Mouse (Mus musculus) hindbrain, embryonic 13.5 days (tissue): ENCODE data around the gene Trpm3. TPM values are rescaled to one million over a fixed set of nuclear protein-coding genes. Genes with fewer than 3 reads are reported as not detected.

Experiments used
- ATAC-seq: fragments of 200-750 bp; cut with Nextera tagmentation; 2 replicates; pipeline ENCODE4 v1.8.0; 2017; ENCODE audit warnings: moderate TSS enrichment; ENCODE audit not compliant: low FRiP score
- H3K27ac ChIP-seq: fragments of 300-500 bp; sonication (generic); 2 replicates; pipeline ENCODE4 v1.5.1; 2015; ENCODE audit warnings: inconsistent platforms, mild to moderate bottlenecking, moderate library complexity
- H3K27me3 ChIP-seq: fragments of 300-500 bp; sonication (generic); 2 replicates; pipeline ENCODE4 v1.6.1; 2015; ENCODE audit warnings: mild to moderate bottlenecking, inconsistent platforms
- H3K36me3 ChIP-seq: fragments of 300-500 bp; sonication (generic); 2 replicates; pipeline ENCODE4 v1.6.1; 2015; ENCODE audit warnings: mild to moderate bottlenecking, inconsistent platforms
- H3K4me1 ChIP-seq: fragments of 300-500 bp; sonication (generic); replicated peaks from 2 replicates; pipeline ENCODE4 v1.6.1; 2015; ENCODE audit warnings: inconsistent platforms
- H3K4me2 ChIP-seq: fragments of 300-500 bp; sonication (generic); 2 replicates; pipeline ENCODE4 v1.6.1; 2015; ENCODE audit warnings: inconsistent platforms, mild to moderate bottlenecking, moderate library complexity
- H3K4me3 ChIP-seq: fragments of 300-500 bp; sonication (generic); 2 replicates; pipeline ENCODE4 v1.5.1; 2015; ENCODE audit warnings: mild to moderate bottlenecking, inconsistent platforms
- H3K9ac ChIP-seq: fragments of 300-500 bp; sonication (generic); 2 replicates; pipeline ENCODE4 v1.6.1; 2015; ENCODE audit warnings: mild to moderate bottlenecking, inconsistent platforms
- H3K9me3 ChIP-seq: fragments of 300-500 bp; sonication (generic); 2 replicates; pipeline ENCODE4 v1.6.1; 2016; ENCODE audit warnings: inconsistent platforms
- WGBS: fragments of 180-500 bp; shearing (Covaris S2); methylation state at CpG from one replicate; pipeline ENCODE4 v1.1.7; 2015; 5-methylcytosine and 5-hydroxymethylcytosine counted together
- polyA plus RNA-seq: library from polyadenylated mRNA; unstranded; fragments of >200 nt; fragmentation: Nextera tagmentation; extraction: Ambion mirVana; gene quantifications from 2 replicates; pipeline ENCODE4 v1.2.1, GENCODE M21; 2015

Gene Trpm3
- polyA plus RNA-seq, 1 experiment from 2014 or later: 33.2 TPM

GRCm38 (mm10) chr19:22901892-22902291 is 763.0 kb downstream of the Trpm3 start:
- no peak overlapping the region for H3K27ac ChIP-seq

GRCm38 (mm10) chr19:22902386-22902785 is 763.5 kb downstream of the Trpm3 start:
- Histone ChIP-seq H3K4me3 (no peak overlapping the region), H3K36me3 (peaks cover 12% of the 10 kb centered on the region), H3K27ac (no peak overlapping the region), H3K9ac (no peak overlapping the region), H3K4me2 (no peak overlapping the region), H3K4me1 (0 out of 2 replicates have a peak, but pooled peaks cover 6% of the 10 kb centered on the region), H3K9me3 (no peaks in the 10 kb centered on the region), H3K27me3 (no peaks in the 10 kb centered on the region)
- ATAC-seq: no peak
- WGBS: 96% methylated on average over 6 of the region's 6 CpGs

More at GRCm38 (mm10) chr19:22901892-22902291, 763.0 kb downstream of the Trpm3 start:
- no peak overlapping the region for H3K4me3 ChIP-seq
- H3K4me1 ChIP-seq: 0 out of 2 replicates have a peak, but pooled peaks cover 6% of the 10 kb centered on the region
- 92% methylated on average over 7 of the region's 7 CpGs for WGBS
- H3K4me2 ChIP-seq: no peak overlapping the region
- ATAC-seq: no peak
- no peaks in the 10 kb centered on the region for H3K9me3 ChIP-seq
- H3K36me3 ChIP-seq: peaks cover 12% of the 10 kb centered on the region
- H3K9ac ChIP-seq: no peak overlapping the region
- no peaks in the 10 kb centered on the region for H3K27me3 ChIP-seq

DNA sequence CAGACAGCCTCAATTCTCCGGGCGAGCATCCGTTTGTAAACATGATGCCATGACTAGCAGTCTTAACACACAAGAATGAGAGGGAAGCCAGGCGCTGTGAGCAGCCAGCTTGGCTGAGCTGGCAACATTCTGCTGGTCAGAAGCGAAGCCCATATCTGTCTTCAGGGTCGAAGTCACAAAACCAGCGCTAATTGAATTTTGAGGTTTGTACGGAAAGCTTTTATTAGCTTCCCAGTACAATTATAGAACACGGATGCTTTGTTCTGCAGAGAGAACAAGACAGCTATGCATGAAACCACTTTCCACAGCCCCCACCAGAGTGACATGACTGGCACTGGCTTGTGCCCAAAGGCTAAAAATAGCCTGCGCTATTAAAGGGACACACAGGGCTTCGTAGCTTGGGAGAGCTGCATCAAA is 766.2 kb downstream of the Trpm3 start:
- H3K4me3 ChIP-seq: no peak overlapping the region
- H3K27ac ChIP-seq: peak overlapping the region; percentile 50
- 0 out of 2 replicates have a peak, but pooled peaks cover 6% of the 10 kb centered on the region for H3K4me1 ChIP-seq
- no peaks in the 10 kb centered on the region for H3K9me3 ChIP-seq
- ATAC-seq: peak; percentile 80
- 0 out of 2 replicates have a peak overlapping the region, but pooled peaks have one; percentile 3 for H3K4me2 ChIP-seq
- peaks cover 12% of the 10 kb centered on the region for H3K36me3 ChIP-seq
- H3K27me3 ChIP-seq: no peaks in the 10 kb centered on the region
- no peak overlapping the region for H3K9ac ChIP-seq
- WGBS: 66% methylated on average over 11 of the region's 11 CpGs

- H3K9ac ChIP-seq: no peak overlapping the region
- no peaks in the 10 kb centered on the region for H3K9me3 ChIP-seq
- ATAC-seq: no peak
- peaks cover 4% of the 10 kb centered on the region; the same call in 1 of the 2 replicates for H3K36me3 ChIP-seq
- no peak overlapping the region for H3K4me3 ChIP-seq
- 84% methylated on average over 6 of the region's 6 CpGs for WGBS
- H3K4me1 ChIP-seq: no peaks in the 10 kb centered on the region
- no peak overlapping the region for H3K27ac ChIP-seq
- no peaks in the 10 kb centered on the region for H3K27me3 ChIP-seq
- H3K4me2 ChIP-seq: no peak overlapping the region
These were observed 771.8 kb downstream of the Trpm3 start for GRCm38 (mm10) chr19:22910686-22911085.

DNA sequence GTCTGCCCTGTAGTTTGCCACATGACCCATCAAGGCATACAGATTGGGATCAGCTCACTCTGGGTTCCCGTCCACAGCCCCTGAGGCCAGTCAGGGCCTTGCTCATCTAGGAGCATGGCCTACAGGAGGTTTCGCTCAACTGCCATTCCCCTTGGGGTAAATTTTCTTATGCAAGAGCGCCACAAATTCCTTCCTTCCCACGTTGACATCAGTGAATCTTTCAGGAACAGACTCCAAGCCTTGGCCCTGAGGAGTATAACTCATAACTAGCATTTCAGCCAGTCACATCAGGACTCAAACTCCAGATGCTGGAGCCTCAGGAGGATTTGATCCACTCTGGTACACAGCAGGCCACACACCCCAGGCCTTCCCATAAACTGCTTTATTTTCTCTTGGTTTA is 774.1 kb downstream of the Trpm3 start:
- Histone ChIP-seq H3K4me1 (peaks cover 11% of the 10 kb centered on the region), H3K36me3 (peaks cover 4% of the 10 kb centered on the region; the same call in 1 of the 2 replicates), H3K4me2 (no peak overlapping the region), H3K9ac (no peak overlapping the region), H3K27me3 (no peaks in the 10 kb centered on the region), H3K4me3 (no peak overlapping the region), H3K9me3 (no peaks in the 10 kb centered on the region), H3K27ac (no peak overlapping the region)
- ATAC-seq: no peak
- WGBS: 88% methylated on average over 4 of the region's 4 CpGs

DNA sequence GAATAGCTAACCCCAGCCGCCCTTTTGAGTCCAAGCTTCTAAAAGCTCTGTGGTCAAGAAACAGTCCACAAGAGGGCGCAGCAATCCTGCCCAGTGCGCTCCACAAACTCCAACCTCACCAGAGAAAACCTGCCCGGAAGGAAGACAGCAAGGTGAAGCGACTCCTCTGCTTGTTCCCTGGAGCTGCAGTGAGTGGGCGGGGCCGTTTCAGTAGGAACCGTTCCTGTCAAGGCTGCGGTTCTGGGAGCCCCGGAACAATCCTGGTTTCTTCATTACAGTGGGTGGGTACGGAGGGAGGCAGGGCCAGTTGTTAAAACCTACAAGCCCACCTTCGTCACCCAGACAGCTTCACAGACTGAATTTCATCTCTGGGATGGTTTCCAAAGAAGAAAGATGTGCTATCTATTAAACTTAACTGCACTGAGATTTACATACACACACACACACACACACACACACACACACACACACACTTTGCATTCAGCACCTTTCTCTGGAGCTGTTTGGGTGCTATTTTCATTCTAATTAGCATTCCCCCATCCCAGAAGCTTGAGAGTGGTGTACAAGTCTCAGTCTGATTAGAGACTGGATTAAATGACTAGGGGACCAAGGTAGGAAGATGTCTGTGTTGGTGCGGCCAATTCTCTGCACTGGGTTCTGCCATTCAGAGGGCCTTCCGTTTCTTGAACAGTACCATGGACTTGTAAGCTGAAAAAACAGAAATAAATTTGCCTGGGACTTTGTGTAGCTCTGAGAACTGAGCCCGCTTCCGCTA is 777.2 kb downstream of the Trpm3 start:
- no peaks in the 10 kb centered on the region for H3K27me3 ChIP-seq
- peak overlapping the region; percentile 31 for H3K4me3 ChIP-seq
- peak overlapping the region; percentile 58 for H3K9ac ChIP-seq
- peaks cover 11% of the 10 kb centered on the region for H3K4me1 ChIP-seq
- H3K27ac ChIP-seq: peak overlapping the region; percentile 30; the same call in 1 of the 2 replicates
- peak overlapping the region; percentile 55 for H3K4me2 ChIP-seq
- 25% methylated on average over 16 of the region's 16 CpGs for WGBS
- ATAC-seq: peak; percentile 44
- peaks cover 1% of the 10 kb centered on the region; the same call in 1 of the 2 replicates for H3K36me3 ChIP-seq
- no peaks in the 10 kb centered on the region for H3K9me3 ChIP-seq

DNA sequence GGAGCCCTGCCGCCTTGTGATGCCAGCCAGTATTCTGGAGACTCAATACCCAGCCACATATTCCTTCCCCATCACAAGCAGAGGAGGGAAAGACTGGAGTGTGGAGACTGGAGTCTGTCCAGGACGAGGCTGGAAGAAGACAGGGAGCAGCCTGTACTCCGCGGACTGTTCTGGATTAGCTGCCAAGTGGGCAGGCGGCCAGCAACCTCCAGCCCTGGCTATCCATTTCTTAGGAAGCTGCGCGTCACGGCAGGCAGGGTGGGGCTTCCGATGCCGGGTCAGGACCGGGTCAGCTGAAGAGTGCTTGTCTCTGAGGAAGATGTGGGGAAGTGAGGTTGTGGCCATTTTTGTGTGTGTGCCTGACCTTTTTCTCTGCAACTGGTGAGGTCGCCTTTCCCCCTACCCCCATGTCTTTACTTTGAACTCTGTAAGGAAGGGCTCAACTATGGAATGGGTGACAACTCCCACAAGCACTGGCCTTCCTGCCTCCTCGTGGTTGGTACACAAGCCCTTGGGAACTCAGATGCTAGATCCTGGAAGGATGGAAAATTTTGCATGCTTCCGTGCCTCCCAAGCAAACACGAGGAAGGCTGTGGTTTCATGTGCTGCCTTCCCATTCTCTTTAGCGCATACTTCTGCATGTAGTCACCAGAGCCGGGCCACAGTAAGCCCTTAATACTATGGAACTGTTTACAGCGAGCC is 777.9 kb downstream of the Trpm3 start:
- Histone ChIP-seq H3K27ac (no peak overlapping the region), H3K4me1 (peaks cover 11% of the 10 kb centered on the region), H3K4me3 (no peak overlapping the region), H3K9ac (no peak overlapping the region), H3K9me3 (no peaks in the 10 kb centered on the region), H3K36me3 (no peaks in the 10 kb centered on the region), H3K4me2 (peak overlapping the region; percentile 55; the same call in 1 of the 2 replicates), H3K27me3 (no peaks in the 10 kb centered on the region)
- 45% methylated on average over 18 of the region's 18 CpGs for WGBS
- peak; percentile 93 for ATAC-seq

- H3K4me2 ChIP-seq: no peak overlapping the region
These were observed 778.5 kb downstream of the Trpm3 start for GRCm38 (mm10) chr19:22917345-22917735.

DNA sequence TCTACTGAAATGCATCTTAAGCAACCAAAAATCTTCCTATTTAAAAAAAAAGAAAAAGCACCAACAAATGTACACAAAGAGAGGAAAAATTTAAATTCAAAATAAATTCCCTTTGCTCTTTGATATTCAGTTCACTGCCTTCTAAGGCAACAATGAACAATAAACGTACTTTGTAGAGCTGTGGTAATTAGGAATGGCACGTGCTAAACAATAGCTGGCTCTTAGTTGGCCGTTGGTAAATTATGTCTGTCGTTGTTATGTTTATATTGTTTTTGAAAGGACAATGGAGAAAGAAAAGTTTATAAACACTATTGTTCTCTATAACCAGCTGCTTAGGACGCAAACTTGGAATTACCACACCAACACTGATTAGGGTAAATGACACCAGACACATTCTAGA is 782.1 kb downstream of the Trpm3 start:
- Histone ChIP-seq H3K36me3 (no peaks in the 10 kb centered on the region), H3K27me3 (no peaks in the 10 kb centered on the region), H3K4me1 (peaks cover 10% of the 10 kb centered on the region), H3K4me2 (no peak overlapping the region), H3K9me3 (no peaks in the 10 kb centered on the region), H3K4me3 (no peak overlapping the region), H3K27ac (no peak overlapping the region), H3K9ac (no peak overlapping the region)
- ATAC-seq: no peak
- WGBS: 59% methylated on average over 5 of the region's 5 CpGs

More at GRCm38 (mm10) chr19:22917345-22917735, 778.5 kb downstream of the Trpm3 start:
- Histone ChIP-seq H3K4me3 (no peak overlapping the region), H3K9me3 (no peaks in the 10 kb centered on the region), H3K27ac (no peak overlapping the region), H3K36me3 (no peaks in the 10 kb centered on the region), H3K27me3 (no peaks in the 10 kb centered on the region), H3K9ac (no peak overlapping the region), H3K4me1 (peaks cover 11% of the 10 kb centered on the region)
- no peak for ATAC-seq
- 84% methylated on average over 3 of the region's 3 CpGs for WGBS

DNA sequence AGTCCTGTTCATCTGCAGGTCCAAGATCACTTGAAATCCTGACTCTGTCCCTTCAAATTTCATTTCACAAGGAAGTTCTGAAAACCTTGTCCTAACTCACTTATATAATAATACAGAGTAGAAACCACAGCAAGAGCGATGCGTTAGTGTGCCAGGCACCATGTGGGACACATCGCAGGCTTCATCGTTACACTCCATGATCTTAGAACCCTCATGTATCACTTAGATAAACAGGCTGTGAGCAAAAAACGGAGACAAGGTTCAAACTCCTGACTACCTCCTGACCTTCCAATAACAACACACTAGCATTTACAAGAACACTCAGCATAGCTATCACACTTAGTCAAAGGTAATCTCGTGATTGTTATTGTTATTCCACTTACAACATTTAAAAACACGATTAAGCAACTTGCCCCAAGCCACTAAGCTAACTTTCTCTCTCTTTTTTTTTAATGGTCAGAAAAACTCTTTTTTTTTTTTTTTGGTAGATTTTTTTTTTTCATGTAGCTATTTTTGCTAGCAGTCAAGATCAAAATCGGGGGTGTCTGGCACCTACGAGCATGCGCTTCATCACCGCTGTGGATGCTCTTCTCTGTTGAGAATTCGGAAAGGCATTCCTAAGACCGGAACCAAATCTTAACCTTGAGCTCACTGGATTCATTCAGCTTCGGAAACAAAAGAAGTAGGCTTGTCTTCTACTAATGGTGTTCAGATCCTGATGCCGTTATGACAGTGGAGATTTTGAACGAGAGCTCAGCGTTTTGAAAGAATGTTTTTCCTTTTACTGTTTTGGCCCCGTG is 784.2 kb downstream of the Trpm3 start:
- Histone ChIP-seq H3K27ac (no peak overlapping the region), H3K9me3 (no peaks in the 10 kb centered on the region), H3K27me3 (no peaks in the 10 kb centered on the region), H3K4me3 (no peak overlapping the region), H3K4me1 (no peaks in the 10 kb centered on the region), H3K36me3 (no peaks in the 10 kb centered on the region), H3K9ac (no peak overlapping the region), H3K4me2 (no peak overlapping the region)
- WGBS: 93% methylated on average over 18 of the region's 18 CpGs
- ATAC-seq: no peak

DNA sequence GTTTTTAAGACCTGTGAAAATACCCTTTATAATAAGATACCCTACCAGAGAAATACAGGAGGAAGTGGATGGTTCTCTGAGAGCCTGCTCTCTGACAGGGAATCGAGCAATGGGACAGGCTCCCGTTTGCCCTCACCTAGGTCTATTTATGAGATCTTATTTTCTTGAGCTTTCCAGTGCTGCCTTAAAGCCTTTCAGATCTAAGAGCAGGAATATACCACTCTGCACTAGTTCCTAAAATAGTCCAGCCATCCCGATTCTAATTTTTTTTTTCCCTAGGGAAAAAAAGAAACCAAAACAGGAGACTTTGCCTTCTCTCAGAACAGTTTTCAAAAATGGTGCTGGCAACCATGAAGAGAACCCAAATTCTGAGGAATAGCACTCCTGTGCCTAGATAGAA is 786.4 kb downstream of the Trpm3 start:
- Histone ChIP-seq H3K27me3 (no peaks in the 10 kb centered on the region), H3K4me2 (no peak overlapping the region), H3K27ac (no peak overlapping the region), H3K9ac (no peak overlapping the region), H3K36me3 (no peaks in the 10 kb centered on the region), H3K9me3 (no peaks in the 10 kb centered on the region), H3K4me3 (no peak overlapping the region), H3K4me1 (no peaks in the 10 kb centered on the region)
- no peak for ATAC-seq
- WGBS: 82% methylated on average over 3 of the region's 3 CpGs

DNA sequence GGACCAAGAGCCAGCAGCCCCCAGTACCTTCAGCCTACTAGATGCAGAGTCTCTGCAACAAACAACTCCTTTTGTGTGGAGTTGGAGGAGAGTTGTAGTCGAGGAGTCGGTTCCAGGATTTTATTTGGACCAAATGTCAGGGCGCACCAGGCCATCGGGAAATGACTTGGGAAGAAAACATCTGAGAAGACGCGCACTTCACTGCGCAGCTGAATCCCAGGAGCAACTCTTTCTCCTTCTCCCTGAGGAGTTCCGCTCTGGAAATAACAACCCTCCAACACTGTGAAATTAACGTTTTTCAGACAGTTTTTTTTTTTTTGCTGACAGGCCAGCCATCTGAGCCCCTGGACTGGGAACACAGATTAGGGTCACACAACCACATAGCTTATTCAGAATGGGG is 787.9 kb downstream of the Trpm3 start:
- no peaks in the 10 kb centered on the region for H3K4me1 ChIP-seq
- H3K4me2 ChIP-seq: no peak overlapping the region
- H3K27ac ChIP-seq: no peak overlapping the region
- H3K27me3 ChIP-seq: no peaks in the 10 kb centered on the region
- ATAC-seq: no peak
- 75% methylated on average over 9 of the region's 9 CpGs for WGBS
- no peaks in the 10 kb centered on the region for H3K36me3 ChIP-seq
- no peak overlapping the region for H3K4me3 ChIP-seq
- no peak overlapping the region for H3K9ac ChIP-seq
- H3K9me3 ChIP-seq: no peaks in the 10 kb centered on the region
